Mouse (Mus musculus): ENCODE measurements at regions not wholly inside any gene's neighbourhood (a gene's known extent, or its start where the extent isn't known, plus 50 kb on each side); places are given as distances from the start of the nearest gene placed in this dataset.

- Histone ChIP-seq H3K27me3 (replicated peaks) (no peaks in the 10 kb centered on the region), H3K36me3 (replicated peaks in 1 of 2; ENCODE audit: control insufficient read depth in 1 of 2, insufficient read depth in 1 of 2, low read length in 1 of 2) (no peaks in the 10 kb centered on the region), H3K79me2 (replicated peaks; ENCODE audit: control insufficient read depth, extremely low read depth, insufficient read depth, poor library complexity, severe bottlenecking) (no peaks in the 10 kb centered on the region), H3K4me3 (replicated peaks in 1 of 3; ENCODE audit: low read depth in 2 of 3, low read length in 2 of 3, poor library complexity in 1 of 3) (no peak overlapping the region), H3K4me1 (ENCODE audit: control insufficient read depth in 1 of 2, insufficient read depth in 2 of 2) (peaks cover 10 to 18% of the 10 kb centered on the region in 2 experiments), H3K27ac (ENCODE audit: insufficient read depth, low read depth) (no peak overlapping the region), H3K9me3 (replicated peaks; ENCODE audit: low read length) (no peaks in the 10 kb centered on the region), H3K9ac (ENCODE audit: insufficient read depth, low read depth) (no peak overlapping the region), H3K4me2 (ENCODE audit: insufficient read depth, low read depth, poor library complexity, severe bottlenecking) (no peak overlapping the region)
- dilution Hi-C loops (cut with MboI; ENCODE audit: extremely low pct_ligation_motif_present, extremely low pct_unique_long_range_greater_than_20kb, low sequenced_read_pairs) (no loop called here), in situ Hi-C loops (cut with MboI; ENCODE audit: low pct_ligation_motif_present, low pct_unique_long_range_greater_than_20kb, low sequenced_read_pairs) (loop anchor here (10.0 kb wide), 2 partner anchors 141 to 461 kb away; partner anchors contain the start of gene Bod1)
- TF ChIP-seq SMC3 (IDR thresholded peaks at IDR 0.05; ENCODE audit: low read depth, low read length) (no peak), POLR2AphosphoS2 (IDR thresholded peaks at IDR 0.05; ENCODE audit: low read depth, low read length) (no peak), MAZ (IDR thresholded peaks at IDR 0.05; ENCODE audit: low read depth, low read length) (no peak), MXI1 (IDR thresholded peaks at IDR 0.05; ENCODE audit: low read depth, low read length) (no peak), ZMIZ1 (IDR thresholded peaks at IDR 0.05; ENCODE audit: low read depth, low read length) (no peak), SIN3A (IDR thresholded peaks at IDR 0.05; ENCODE audit: low read length) (no peak), GABPA (IDR thresholded peaks at IDR 0.05; ENCODE audit: insufficient replicate concordance, low read depth, low read length) (no peak), NRF1 (IDR thresholded peaks at IDR 0.05; ENCODE audit: low read depth, low read length) (no peak), E2F4 (IDR thresholded peaks at IDR 0.05; ENCODE audit: insufficient replicate concordance, low read depth, low read length) (no peak), ZC3H11A (IDR thresholded peaks at IDR 0.05; ENCODE audit: low read depth, low read length) (no peak), ZKSCAN1 (IDR thresholded peaks at IDR 0.05; ENCODE audit: borderline replicate concordance, low read depth, low read length) (no peak), MAFK (IDR thresholded peaks at IDR 0.05; ENCODE audit: insufficient replicate concordance, low read length) (no peak), RCOR1 (conservative IDR thresholded peaks at IDR 0.05; ENCODE audit: low read depth, low read length) (no peak), HCFC1 (IDR thresholded peaks at IDR 0.05; ENCODE audit: low read depth, low read length) (no peak), UBTF (IDR thresholded peaks at IDR 0.05; ENCODE audit: low read depth, low read length) (no peak), KAT2A (IDR thresholded peaks at IDR 0.05; ENCODE audit: insufficient replicate concordance, low read length) (no peak), IRF4 (IDR thresholded peaks at IDR 0.05; ENCODE audit: low read depth, low read length) (no peak)
- DNase-seq (ENCODE audit: extremely low read depth), result no peak
Observed at GRCm38 (mm10) chr11:32136066-32136465, 64.0 kb downstream of the Il9r start.

DNA sequence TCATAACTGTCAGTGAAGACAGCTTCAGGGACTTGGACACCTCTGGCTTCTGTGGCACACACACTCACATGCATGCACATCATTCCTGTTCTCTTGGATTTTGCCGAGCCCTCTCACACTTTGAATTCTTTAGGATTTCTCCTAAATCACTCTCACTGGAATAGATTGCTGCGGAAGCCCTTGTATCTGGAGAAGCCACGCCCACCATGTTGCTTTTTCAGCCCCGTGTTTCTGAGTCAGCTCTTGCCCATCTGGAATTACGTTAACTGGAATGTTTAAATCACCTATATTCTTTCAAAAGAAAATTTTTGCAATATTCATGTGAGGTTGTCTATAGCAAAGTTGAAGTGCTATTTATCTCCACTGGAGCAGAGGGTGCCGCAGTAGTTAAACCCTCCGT, 66.1 kb downstream of the Il9r start:
- Histone ChIP-seq H3K36me3 (replicated peaks in 1 of 2; ENCODE audit: control insufficient read depth in 1 of 2, insufficient read depth in 1 of 2, low read length in 1 of 2) (no peaks in the 10 kb centered on the region), H3K4me1 (ENCODE audit: control insufficient read depth in 1 of 2, insufficient read depth in 2 of 2) (peaks cover 4 to 12% of the 10 kb centered on the region in 2 experiments), H3K9me3 (replicated peaks; ENCODE audit: low read length) (no peaks in the 10 kb centered on the region), H3K27me3 (replicated peaks) (no peaks in the 10 kb centered on the region), H3K4me3 (replicated peaks in 1 of 3; ENCODE audit: low read depth in 2 of 3, low read length in 2 of 3, poor library complexity in 1 of 3) (no peak overlapping the region), H3K27ac (ENCODE audit: insufficient read depth, low read depth) (no peak overlapping the region), H3K4me2 (ENCODE audit: insufficient read depth, low read depth, poor library complexity, severe bottlenecking) (no peak overlapping the region), H3K9ac (ENCODE audit: insufficient read depth, low read depth) (no peak overlapping the region), H3K79me2 (replicated peaks; ENCODE audit: control insufficient read depth, extremely low read depth, insufficient read depth, poor library complexity, severe bottlenecking) (no peaks in the 10 kb centered on the region)
- in situ Hi-C loops (cut with MboI; ENCODE audit: low pct_ligation_motif_present, low pct_unique_long_range_greater_than_20kb, low sequenced_read_pairs) (loop anchor here (10.0 kb wide), 2 partner anchors 139 to 459 kb away; partner anchors contain the start of gene Bod1), dilution Hi-C loops (cut with MboI; ENCODE audit: extremely low pct_ligation_motif_present, extremely low pct_unique_long_range_greater_than_20kb, low sequenced_read_pairs) (no loop called here)
- no peak for DNase-seq (ENCODE audit: extremely low read depth)
- TF ChIP-seq IRF4 (IDR thresholded peaks at IDR 0.05; ENCODE audit: low read depth, low read length), result no peak
- TF ChIP-seq MAX (IDR thresholded peaks at IDR 0.05; ENCODE audit: low read length), result no peak
- no peak for TF ChIP-seq ZNF384 (IDR thresholded peaks at IDR 0.05; ENCODE audit: low read depth, low read length)
- TF ChIP-seq CHD1 (IDR thresholded peaks at IDR 0.05; ENCODE audit: low read depth, low read length), result no peak
- TF ChIP-seq TBP (conservative IDR thresholded peaks at IDR 0.05; ENCODE audit: low read depth, low read length), result no peak
- no peak for TF ChIP-seq GABPA (IDR thresholded peaks at IDR 0.05; ENCODE audit: insufficient replicate concordance, low read depth, low read length)
- no peak for TF ChIP-seq EP300 (IDR thresholded peaks at IDR 0.05; ENCODE audit: low read length)
- no peak for TF ChIP-seq RCOR1 (conservative IDR thresholded peaks at IDR 0.05; ENCODE audit: low read depth, low read length)
- TF ChIP-seq ZKSCAN1 (IDR thresholded peaks at IDR 0.05; ENCODE audit: borderline replicate concordance, low read depth, low read length), result no peak
- TF ChIP-seq MAFK (IDR thresholded peaks at IDR 0.05; ENCODE audit: insufficient replicate concordance, low read length), result no peak
- no peak for TF ChIP-seq E2F4 (IDR thresholded peaks at IDR 0.05; ENCODE audit: insufficient replicate concordance, low read depth, low read length)
- TF ChIP-seq JUN (IDR thresholded peaks at IDR 0.05; ENCODE audit: insufficient read depth, low read depth, low read length), result no peak
- no peak for TF ChIP-seq POLR2AphosphoS2 (IDR thresholded peaks at IDR 0.05; ENCODE audit: low read depth, low read length)
- no peak for TF ChIP-seq ETS1 (conservative IDR thresholded peaks at IDR 0.05; ENCODE audit: low read depth, low read length)
- no peak for TF ChIP-seq CHD2 (IDR thresholded peaks at IDR 0.05; ENCODE audit: low read length)
- no peak for TF ChIP-seq MAZ (IDR thresholded peaks at IDR 0.05; ENCODE audit: low read depth, low read length)

Data from CH12.LX (cell line).